Mouse (Mus musculus) heart, embryonic 12.5 days (tissue): Measurements from ENCODE around the gene Ap1g1. TPM values are rescaled to one million over a fixed set of nuclear protein-coding genes. Genes with fewer than 3 reads are reported as not detected.

Experiments
- ATAC-seq: fragments of 200-750 bp; cut with Nextera tagmentation; 2 replicates; pipeline ENCODE4 v1.8.0; 2017; ENCODE audit warnings: moderate TSS enrichment, moderate library complexity; ENCODE audit not compliant: insufficient number of reproducible peaks, low FRiP score
- H3K27ac ChIP-seq: fragments of 300-500 bp; sonication (generic); 2 replicates; pipeline ENCODE4 v1.5.1; 2016; ENCODE audit warnings: mild to moderate bottlenecking, moderate library complexity; ENCODE audit not compliant: poor library complexity, severe bottlenecking
- H3K27me3 ChIP-seq: fragments of 300-500 bp; sonication (generic); replicated peaks from 2 replicates; pipeline ENCODE4 v1.6.1; 2016; ENCODE audit warnings: mild to moderate bottlenecking, moderate library complexity
- H3K36me3 ChIP-seq: fragments of 300-500 bp; sonication (generic); 2 replicates; pipeline ENCODE4 v1.6.1; 2016; ENCODE audit warnings: mild to moderate bottlenecking, moderate library complexity
- H3K4me1 ChIP-seq: fragments of 300-500 bp; sonication (generic); replicated peaks from 2 replicates; pipeline ENCODE4 v1.6.1; 2016; ENCODE audit warnings: mild to moderate bottlenecking
- H3K4me2 ChIP-seq: fragments of 300-500 bp; sonication (generic); 2 replicates; pipeline ENCODE4 v1.6.1; 2016; ENCODE audit warnings: mild to moderate bottlenecking, moderate library complexity
- H3K4me3 ChIP-seq: fragments of 300-500 bp; sonication (generic); 2 replicates; pipeline ENCODE4 v1.5.1; 2016; ENCODE audit warnings: mild to moderate bottlenecking
- H3K9ac ChIP-seq: fragments of 300-500 bp; sonication (generic); 2 replicates; pipeline ENCODE4 v1.6.1; 2016; ENCODE audit warnings: mild to moderate bottlenecking, moderate library complexity
- H3K9me3 ChIP-seq: fragments of 300-500 bp; sonication (generic); replicated peaks from 2 replicates; pipeline ENCODE4 v1.6.1; 2016; ENCODE audit warnings: mild to moderate bottlenecking, moderate library complexity
- WGBS: fragments of 180-500 bp; shearing (Covaris S2); methylation state at CpG from one replicate; pipeline ENCODE4 v1.1.7; 2016; 5-methylcytosine and 5-hydroxymethylcytosine counted together
- polyA plus RNA-seq: library from polyadenylated mRNA; unstranded; fragments of >200 nt; fragmentation: Nextera tagmentation; extraction: Ambion mirVana; gene quantifications from 2 replicates; pipeline ENCODE4 v1.2.1, GENCODE M21; 2016

Gene Ap1g1
- 44.8 and 46.7 TPM in 2 replicates for polyA plus RNA-seq

GRCm38 (mm10) chr8:109778280-109778977 is at the start of gene Ap1g1:
Gene Ap1g1, plus strand, starts transcription at chr8:109778554.
- H3K4me1 ChIP-seq, result peaks cover 13% of the 10 kb centered on the region
- peaks cover 9% of the 10 kb centered on the region for H3K27me3 ChIP-seq
- H3K9me3 ChIP-seq, result no peaks in the 10 kb centered on the region
- ATAC-seq, result peak; percentile 99
- peak within 1 kb of the TSS; percentile 99 for H3K4me3 ChIP-seq
- H3K36me3 ChIP-seq, result no peaks in the 10 kb centered on the region
- WGBS, result under 1% methylated on average over 64 of the region's 64 CpGs
- H3K27ac ChIP-seq, result peak within 1 kb of the TSS; percentile 95
- peak within 1 kb of the TSS; percentile 98 for H3K4me2 ChIP-seq
- peak within 1 kb of the TSS; percentile 87 for H3K9ac ChIP-seq

GRCm38 (mm10) chr8:109731012-109731411 is 47.3 kb upstream of the Ap1g1 start:
- Histone ChIP-seq H3K27me3 (no peaks in the 10 kb centered on the region), H3K4me3 (no peak overlapping the region), H3K9me3 (no peaks in the 10 kb centered on the region), H3K27ac (no peak overlapping the region), H3K9ac (no peak overlapping the region), H3K4me2 (no peak overlapping the region), H3K36me3 (peaks cover 84% of the 10 kb centered on the region), H3K4me1 (peaks cover 4% of the 10 kb centered on the region; the same call in 1 of the 2 replicates)
- ATAC-seq, result no peak
- WGBS, result 81% methylated on average over 3 of the region's 3 CpGs

- no peaks in the 10 kb centered on the region for H3K9me3 ChIP-seq
- WGBS, result 63% methylated on average over 3 of the region's 3 CpGs
- ATAC-seq, result no peak
- no peak overlapping the region for H3K27ac ChIP-seq
- no peaks in the 10 kb centered on the region for H3K27me3 ChIP-seq
- no peak overlapping the region for H3K9ac ChIP-seq
- H3K4me2 ChIP-seq, result no peak overlapping the region
- no peak overlapping the region for H3K4me3 ChIP-seq
- H3K36me3 ChIP-seq, result peaks cover 59% of the 10 kb centered on the region
- H3K4me1 ChIP-seq, result peaks cover 9% of the 10 kb centered on the region
Measured at GRCm38 (mm10) chr8:109734018-109734417, 44.3 kb upstream of the Ap1g1 start.

GRCm38 (mm10) chr8:109736819-109737218 is 41.5 kb upstream of the Ap1g1 start:
- Histone ChIP-seq H3K4me3 (peak overlapping the region; percentile 83), H3K27ac (peak overlapping the region; percentile 65), H3K9me3 (no peaks in the 10 kb centered on the region), H3K27me3 (no peaks in the 10 kb centered on the region), H3K4me2 (peak overlapping the region; percentile 93), H3K36me3 (peaks cover 31% of the 10 kb centered on the region), H3K9ac (peak overlapping the region; percentile 93), H3K4me1 (peaks cover 9% of the 10 kb centered on the region)
- ATAC-seq, result no peak
- 12% methylated on average over 8 of the region's 8 CpGs for WGBS

- under 1% methylated on average over 59 of the region's 59 CpGs for WGBS
- Histone ChIP-seq H3K27ac (peak within 1 kb of the TSS; percentile 65), H3K9me3 (no peaks in the 10 kb centered on the region), H3K4me3 (peak within 1 kb of the TSS; percentile 83), H3K4me2 (peak within 1 kb of the TSS; percentile 93), H3K9ac (peak within 1 kb of the TSS; percentile 93), H3K4me1 (peaks cover 9% of the 10 kb centered on the region), H3K27me3 (no peaks in the 10 kb centered on the region), H3K36me3 (peaks cover 25% of the 10 kb centered on the region)
- peak; percentile 90 for ATAC-seq
Measured at GRCm38 (mm10) chr8:109737237-109738048, 40.9 kb upstream of the Ap1g1 start, which contains the start of gene Atxn1l. Gene Atxn1l, minus strand, starts transcription at chr8:109737739.

- peak overlapping the region; percentile 83 for H3K4me3 ChIP-seq
- peaks cover 19% of the 10 kb centered on the region for H3K36me3 ChIP-seq
- no peak overlapping the region for H3K27ac ChIP-seq
- ATAC-seq, result no peak; the same call in 1 of the 2 replicates
- no peak overlapping the region for H3K9ac ChIP-seq
- no peaks in the 10 kb centered on the region for H3K27me3 ChIP-seq
- H3K9me3 ChIP-seq, result no peaks in the 10 kb centered on the region
- 86% methylated on average over 1 of the region's 1 CpGs for WGBS
- peak overlapping the region; percentile 93 for H3K4me2 ChIP-seq
- peaks cover 9% of the 10 kb centered on the region for H3K4me1 ChIP-seq
Measured at GRCm38 (mm10) chr8:109738049-109738380, 40.3 kb upstream of the Ap1g1 start.

- no peak for ATAC-seq
- WGBS, result 82% methylated on average over 12 of the region's 12 CpGs
- Histone ChIP-seq H3K4me3 (no peak overlapping the region), H3K36me3 (no peaks in the 10 kb centered on the region), H3K4me1 (no peaks in the 10 kb centered on the region), H3K27me3 (no peaks in the 10 kb centered on the region), H3K27ac (no peak overlapping the region), H3K4me2 (no peak overlapping the region), H3K9me3 (no peaks in the 10 kb centered on the region), H3K9ac (no peak overlapping the region)
Measured at GRCm38 (mm10) chr8:109747468-109748199, 30.7 kb upstream of the Ap1g1 start.

- no peaks in the 10 kb centered on the region for H3K27me3 ChIP-seq
- WGBS, result 49% methylated on average over 5 of the region's 5 CpGs
Measured at GRCm38 (mm10) chr8:109750274-109750673, 28.1 kb upstream of the Ap1g1 start.

GRCm38 (mm10) chr8:109750699-109751098 is 27.7 kb upstream of the Ap1g1 start:
- Histone ChIP-seq H3K9me3 (no peaks in the 10 kb centered on the region), H3K9ac (no peak overlapping the region), H3K4me1 (no peaks in the 10 kb centered on the region), H3K4me3 (no peak overlapping the region), H3K27ac (no peak overlapping the region), H3K4me2 (no peak overlapping the region), H3K27me3 (no peaks in the 10 kb centered on the region), H3K36me3 (no peaks in the 10 kb centered on the region)
- 69% methylated on average over 12 of the region's 12 CpGs for WGBS
- ATAC-seq, result no peak

More at GRCm38 (mm10) chr8:109750274-109750673, 28.1 kb upstream of the Ap1g1 start:
- no peak overlapping the region for H3K9ac ChIP-seq
- H3K4me3 ChIP-seq, result no peak overlapping the region
- no peak overlapping the region for H3K27ac ChIP-seq
- ATAC-seq, result no peak
- no peaks in the 10 kb centered on the region for H3K9me3 ChIP-seq
- H3K4me1 ChIP-seq, result no peaks in the 10 kb centered on the region
- H3K4me2 ChIP-seq, result no peak overlapping the region
- H3K36me3 ChIP-seq, result no peaks in the 10 kb centered on the region

- Histone ChIP-seq H3K27me3 (no peaks in the 10 kb centered on the region), H3K4me2 (no peak overlapping the region), H3K27ac (no peak overlapping the region), H3K9ac (no peak overlapping the region), H3K9me3 (no peaks in the 10 kb centered on the region), H3K36me3 (no peaks in the 10 kb centered on the region), H3K4me3 (no peak overlapping the region), H3K4me1 (no peaks in the 10 kb centered on the region)
- no peak for ATAC-seq
- WGBS, result 82% methylated on average over 20 of the region's 20 CpGs
Measured at GRCm38 (mm10) chr8:109751731-109752485, 26.4 kb upstream of the Ap1g1 start.
